Mouse (Mus musculus): ENCODE results near the gene Bpi.

Bpi gene

DNA sequence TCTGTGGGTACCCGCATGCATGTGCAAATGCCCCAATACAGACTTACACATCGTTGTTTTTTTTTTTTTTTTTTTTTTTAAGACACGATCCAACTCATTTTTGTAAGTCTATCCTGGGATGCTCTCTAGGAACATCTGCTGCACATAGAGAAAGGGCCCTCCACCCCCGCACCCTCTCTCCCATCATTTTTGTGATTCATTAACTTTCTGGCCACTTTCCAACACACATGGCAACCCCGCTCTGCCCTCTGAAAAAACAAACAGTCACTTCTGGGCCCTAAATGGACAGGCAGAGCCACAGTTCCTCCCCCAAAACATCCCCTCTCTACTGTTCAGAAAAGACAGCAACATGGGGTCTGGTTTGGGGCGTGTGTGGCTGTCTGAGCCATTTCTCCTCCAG is 27.8 kb downstream of the Bpi start:
- DNase-seq (ENCODE audit: low read depth, low spot score), result no peak

DNA sequence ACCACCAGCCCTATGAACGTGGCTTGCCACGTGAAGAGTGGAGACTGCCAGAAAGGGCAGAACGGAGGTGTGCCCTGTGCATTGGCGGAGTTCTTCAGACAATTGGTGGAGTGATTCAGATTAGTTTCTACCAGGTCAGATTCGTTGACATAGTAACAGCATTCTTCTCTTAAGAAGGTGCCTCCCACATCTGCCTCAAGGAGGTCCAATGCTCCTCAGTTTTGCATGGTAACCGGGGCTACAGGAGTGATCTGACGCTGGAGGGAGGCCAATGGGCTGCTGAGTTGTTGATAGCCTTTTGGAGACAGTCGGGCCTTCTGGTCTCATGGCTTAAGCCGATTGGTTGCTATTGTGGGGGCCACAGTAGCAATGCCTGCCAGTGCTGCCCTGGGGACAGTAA is 37.8 kb downstream of the Bpi start:
- DNase-seq (ENCODE audit: low read depth, low spot score), result no peak

DNA sequence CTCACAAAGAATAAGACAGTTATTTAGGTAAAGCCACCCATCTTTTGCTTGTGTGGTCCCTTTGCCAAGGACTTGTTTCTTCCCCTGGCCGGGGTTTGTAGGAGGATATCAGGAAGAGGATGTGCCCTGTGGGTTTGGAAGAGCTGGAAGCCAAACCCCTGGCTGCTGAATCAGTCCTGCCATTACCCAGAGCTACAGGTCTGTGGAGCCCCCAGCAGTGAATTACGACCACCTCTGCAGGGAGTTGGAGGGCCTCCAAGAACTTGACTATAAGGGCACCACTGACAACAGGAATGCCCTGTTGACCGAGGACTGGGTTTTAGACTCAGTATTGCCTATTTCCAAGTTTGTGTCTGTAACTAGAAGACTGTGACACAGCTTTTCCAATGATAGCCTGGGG is 41.3 kb downstream of the Bpi start:
- no peak for DNase-seq (ENCODE audit: low read depth, low spot score)

DNA sequence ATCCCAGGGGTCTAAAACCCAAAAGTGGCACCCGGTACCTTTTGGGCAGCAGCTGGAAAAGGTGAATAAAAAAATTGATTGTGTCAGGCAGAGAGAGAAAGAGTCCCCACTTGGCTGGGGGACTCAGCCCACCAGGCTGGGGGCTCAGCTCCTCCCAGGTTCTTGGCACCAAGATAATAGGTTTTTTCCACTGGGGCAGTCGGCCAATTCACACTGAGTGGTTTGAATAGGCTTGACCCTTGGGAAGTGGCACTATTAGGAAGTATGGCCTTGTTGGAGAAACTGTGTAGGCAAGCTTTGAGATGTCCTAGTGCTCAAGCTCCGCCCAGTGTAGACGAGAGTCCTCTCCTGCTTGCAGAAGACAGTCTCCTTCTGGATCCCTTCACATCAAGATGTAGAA is 41.8 kb downstream of the Bpi start:
- no peak for DNase-seq (ENCODE audit: low read depth, low spot score)

DNA sequence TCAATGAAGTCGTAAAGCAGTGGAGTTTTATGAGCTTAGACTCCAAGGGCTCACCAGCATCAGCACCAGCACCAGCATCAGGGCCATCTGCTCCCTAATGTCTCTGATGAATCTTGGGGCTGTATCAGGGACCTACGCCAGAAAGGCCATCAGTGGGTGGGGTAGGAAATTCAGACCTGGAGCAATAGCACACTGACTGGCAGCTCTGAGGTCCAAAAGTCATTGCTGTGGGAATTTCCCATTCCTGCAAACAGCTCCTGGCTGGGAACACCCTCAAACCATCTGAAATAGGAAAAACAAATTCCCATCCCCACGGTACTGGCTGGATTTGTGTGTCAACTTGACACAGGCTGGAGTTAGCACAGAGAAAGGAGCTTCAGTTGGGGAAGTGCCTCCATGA is 44.9 kb downstream of the Bpi start:
- DNase-seq (ENCODE audit: low read depth, low spot score), result no peak

DNA sequence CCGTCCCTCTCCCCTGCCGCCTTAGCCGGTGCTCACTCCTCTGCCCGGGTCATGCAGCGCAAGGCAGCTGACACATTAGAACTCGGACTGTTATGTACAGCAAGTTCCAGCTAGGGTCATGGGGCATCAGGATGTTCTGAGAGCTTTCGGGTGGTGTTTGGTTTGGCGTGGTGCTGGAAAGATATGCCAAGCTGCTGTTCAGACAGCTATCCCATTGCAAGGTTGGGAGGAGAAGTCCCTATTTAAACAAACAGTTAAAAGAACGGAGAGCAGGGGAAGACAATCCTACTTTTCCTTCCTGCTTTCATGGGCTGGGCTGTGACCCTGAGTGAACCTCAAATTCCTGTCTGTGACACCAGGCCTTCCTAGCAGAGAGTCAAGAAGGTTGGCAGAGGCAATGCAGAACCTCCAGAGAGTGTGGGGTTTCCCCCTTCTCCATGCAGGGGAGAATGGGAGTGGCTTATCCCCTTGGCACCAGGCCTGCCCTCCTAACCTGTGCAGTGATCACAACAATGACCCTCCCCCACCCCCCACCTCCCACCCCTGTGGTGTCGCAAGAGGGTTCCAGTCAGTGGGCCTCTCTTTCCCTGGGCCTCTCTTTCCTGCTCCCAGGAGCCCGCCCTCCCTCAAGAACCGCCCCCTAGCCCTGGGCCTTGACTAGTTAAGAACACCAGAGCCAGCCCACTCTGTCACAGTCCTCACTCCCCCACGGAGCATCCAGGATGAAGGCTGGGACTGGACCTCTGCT is 48.2 kb downstream of the Bpi start, which contains the start of gene Lbp:
Gene Lbp, plus strand, starts transcription at position 546 of the 748 bp plus-strand sequence.
- no peak for DNase-seq (ENCODE audit: low read depth, low spot score)

DNA sequence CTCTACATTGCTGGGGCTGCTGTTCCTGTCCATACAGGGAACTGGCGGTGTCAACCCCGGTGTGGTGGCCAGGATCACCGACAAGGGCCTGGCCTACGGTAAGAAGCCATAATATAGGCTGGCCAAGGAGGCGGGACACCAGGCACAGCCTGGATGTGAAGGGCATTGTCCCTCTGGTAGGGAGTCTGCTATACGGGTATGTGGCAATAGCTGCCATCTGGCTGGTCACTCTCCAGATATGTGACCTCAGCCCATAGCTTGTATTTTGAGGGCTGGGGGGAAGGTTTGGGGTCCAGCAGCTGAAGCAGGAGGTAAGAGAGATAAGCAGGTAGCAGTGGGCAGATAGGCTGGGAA is 48.8 kb downstream of the Bpi start:
- DNase-seq (ENCODE audit: low read depth, low spot score), result no peak

DNA sequence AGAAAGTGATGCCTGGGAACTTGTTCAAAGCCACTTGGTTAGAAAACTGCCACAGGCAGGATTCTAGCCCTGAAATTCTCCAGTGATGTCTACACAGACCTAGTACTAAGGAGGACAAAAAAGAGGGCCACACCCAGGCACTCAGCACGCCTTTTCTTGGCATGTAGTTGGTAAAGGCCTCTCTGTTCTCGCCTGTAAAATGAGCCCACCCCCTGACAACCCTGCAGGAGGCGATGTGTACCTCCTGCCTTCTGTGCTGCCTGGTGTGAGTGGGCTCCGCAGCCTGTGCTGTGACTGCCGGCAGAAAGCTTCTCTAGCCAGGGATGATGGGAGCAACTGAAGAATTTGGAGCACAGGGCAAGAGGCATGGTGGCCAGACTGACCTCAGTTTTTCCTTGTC is 50.4 kb downstream of the Bpi start:
- no peak for DNase-seq (ENCODE audit: low read depth, low spot score)

DNA sequence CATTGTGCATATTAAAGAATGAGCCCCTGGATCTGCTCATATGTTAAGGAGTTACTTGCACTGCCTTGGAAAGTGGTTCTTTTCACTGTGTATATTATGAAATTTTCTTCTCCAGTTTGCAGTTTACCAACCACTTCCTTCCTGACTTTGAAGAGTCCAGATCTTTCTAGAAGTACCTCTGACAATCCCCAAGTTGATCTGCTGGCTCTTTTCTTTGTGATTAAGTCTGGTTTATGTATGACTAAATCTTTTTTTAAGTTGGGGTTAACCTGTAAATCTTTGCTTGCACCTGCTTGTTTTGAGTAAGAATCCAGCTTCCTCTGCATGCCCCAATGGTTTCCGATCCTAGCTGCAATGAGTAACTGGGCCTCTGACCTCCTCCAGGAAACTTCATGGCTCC is 55.2 kb downstream of the Bpi start:
- DNase-seq (ENCODE audit: low read depth, low spot score), result no peak

DNA sequence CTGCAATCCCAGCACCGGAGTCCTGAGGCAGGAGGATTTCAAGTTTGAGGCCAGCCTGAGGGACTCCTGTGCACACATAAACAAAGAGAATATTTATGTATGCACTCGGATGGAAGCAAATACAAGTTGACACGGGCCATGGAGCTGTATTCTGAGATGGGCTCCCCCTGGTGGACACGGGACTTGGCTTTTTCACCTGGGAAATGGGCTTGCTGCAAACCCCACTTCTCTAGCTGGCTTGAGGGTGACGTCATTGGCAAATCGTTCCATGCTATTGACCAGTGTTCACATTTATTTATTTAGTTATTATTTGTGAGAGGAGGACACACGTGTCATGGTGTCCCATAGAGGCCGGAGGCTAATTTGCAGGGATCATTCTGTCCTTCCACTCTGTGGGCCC is 58.5 kb downstream of the Bpi start:
- DNase-seq (ENCODE audit: low read depth, low spot score), result no peak

DNA sequence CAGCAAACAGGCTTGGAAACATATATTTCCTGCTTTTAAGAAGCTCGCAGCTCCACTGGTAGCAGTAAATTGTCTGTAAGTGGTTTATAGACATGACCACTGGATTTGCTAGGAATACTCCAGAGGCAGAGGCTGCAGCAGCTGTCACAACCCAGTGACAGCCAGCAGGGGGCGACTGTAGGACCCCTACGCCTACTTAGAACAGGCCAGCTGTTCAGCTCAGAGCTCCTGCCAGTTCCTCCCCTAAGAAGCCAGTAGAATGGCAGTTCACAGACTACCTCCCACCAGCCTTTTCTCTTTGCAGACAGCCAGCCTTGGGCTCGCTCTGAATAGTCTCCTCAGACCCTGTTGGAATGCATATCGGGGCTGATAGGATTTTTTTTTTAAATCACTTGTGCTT is 59.1 kb downstream of the Bpi start:
- no peak for DNase-seq (ENCODE audit: low read depth, low spot score)

DNA sequence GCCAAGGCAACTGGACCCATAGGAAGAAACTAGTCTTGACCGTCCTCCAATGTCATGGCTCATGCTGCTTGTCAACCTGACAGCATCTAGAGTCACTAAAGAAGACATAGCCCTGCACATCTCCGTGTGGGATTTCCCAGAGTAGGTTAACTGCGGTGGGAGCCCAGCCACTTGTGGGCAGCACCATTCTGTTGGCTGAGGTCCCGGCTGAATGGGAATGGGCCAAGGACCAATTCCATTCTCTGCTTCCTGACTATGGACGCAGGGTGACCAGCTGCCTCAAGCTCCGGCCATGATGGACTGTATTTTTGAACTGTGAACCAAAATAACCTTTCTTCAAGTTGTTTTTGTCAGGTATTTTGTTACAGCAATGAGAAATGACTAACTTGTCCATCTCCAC is 63.7 kb downstream of the Bpi start:
- DNase-seq (ENCODE audit: low read depth, low spot score), result no peak

DNA sequence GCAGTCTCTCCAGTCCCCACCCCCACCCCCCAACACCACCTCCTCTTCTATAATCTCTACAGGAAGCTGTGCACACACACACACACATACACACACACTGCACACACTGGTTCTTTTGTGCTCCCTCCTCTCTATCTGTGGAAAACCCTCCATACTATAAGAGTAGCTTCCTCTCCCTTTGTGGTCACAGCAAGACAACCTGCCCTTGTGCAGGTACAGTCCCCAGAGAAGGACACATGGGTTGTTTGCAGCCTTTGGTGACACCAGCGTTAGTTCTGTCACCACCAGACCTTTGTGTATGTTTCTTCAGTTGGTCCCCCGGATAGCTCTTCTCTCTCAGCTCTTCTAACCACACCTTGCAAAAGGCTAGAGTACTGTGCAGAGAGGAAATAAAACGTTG is 65.0 kb downstream of the Bpi start:
- DNase-seq (ENCODE audit: low read depth, low spot score), result no peak

DNA sequence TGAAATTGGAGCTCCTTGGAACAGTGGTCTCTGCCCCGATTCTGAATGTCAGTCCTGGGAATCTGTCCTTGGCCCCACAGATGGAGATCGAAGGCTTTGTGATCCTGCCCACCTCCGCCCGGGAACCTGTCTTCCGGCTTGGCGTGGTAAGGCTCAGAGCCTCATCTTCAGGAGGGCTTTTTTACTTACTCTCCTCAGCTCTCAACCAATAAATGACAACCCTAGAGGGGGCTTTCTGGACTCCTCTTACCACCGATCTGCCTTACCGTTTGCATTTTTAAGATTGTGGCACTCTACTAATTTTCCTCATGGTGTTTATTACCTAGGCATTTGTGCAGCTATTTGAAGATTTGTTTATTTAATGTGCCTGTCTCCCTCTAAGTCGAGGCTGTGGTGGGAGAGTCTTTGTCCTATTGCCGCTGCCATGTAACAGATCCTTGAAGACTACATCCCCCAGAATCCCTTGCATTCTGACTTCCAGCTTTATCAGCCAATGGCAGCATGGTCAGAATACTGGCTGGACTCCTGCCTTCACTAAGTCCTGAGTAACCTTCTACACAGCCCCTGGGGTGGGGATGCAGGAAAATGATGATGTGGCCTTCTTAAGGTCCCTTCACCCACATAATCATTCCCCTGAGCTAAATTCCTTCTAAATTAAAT is 66.8 kb downstream of the Bpi start:
- DNase-seq (ENCODE audit: low read depth, low spot score), result no peak

DNA sequence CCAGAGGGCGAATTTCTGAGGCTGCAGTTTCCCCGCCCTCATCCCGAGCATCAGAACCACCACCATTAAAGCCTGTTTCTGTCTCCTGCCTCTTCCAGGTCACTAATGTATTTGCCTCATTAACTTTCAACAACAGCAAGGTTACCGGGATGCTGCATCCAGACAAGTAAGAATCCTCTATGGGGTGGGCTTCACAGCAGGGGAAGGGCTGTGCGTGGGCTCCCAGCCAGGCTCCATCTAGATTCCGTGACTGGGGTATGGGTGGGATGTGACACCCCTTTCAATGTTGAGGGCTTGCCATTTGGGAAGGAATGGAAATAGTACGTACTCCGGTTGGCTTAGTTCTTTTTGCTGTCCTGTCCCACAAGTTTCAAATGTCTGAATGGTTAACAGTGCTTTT is 67.7 kb downstream of the Bpi start:
- DNase-seq (ENCODE audit: low read depth, low spot score), result no peak
